Mouse (Mus musculus) heart, adult 11 months (tissue): ENCODE measurements at regions not wholly inside any gene's neighbourhood (a gene's known extent, or its start where the extent isn't known, plus 50 kb on each side); places are given as distances from the start of the nearest gene placed in this dataset.
A peak's percentile ranks its signal among the peaks of the same experiment; 100 is the strongest.

ENCODE experiments used
- DNase-seq: peaks from one replicate; pipeline ENCODE4 v3.0.0; 2022

DNA sequence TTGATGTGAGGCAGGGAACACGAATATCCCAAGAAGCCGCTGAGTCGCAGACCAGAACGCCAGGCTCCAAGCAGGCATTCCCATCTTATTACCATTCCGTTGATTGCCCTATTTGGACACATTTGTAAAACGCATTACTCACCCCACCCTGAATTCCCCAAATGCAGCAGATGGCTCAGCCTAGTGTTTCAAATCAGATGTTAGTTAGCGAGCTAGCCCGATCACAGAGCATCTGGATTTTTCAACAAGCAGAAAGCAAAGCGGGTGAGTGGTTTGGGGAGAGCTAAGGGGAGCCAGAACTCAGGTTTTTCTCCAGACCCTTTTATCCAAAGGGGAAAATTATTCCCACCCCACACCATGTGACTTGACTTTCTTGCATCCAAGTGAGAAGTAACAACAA lies 273.2 kb downstream of the Rwdd3 start:
- peak; percentile 40 for DNase-seq

DNA sequence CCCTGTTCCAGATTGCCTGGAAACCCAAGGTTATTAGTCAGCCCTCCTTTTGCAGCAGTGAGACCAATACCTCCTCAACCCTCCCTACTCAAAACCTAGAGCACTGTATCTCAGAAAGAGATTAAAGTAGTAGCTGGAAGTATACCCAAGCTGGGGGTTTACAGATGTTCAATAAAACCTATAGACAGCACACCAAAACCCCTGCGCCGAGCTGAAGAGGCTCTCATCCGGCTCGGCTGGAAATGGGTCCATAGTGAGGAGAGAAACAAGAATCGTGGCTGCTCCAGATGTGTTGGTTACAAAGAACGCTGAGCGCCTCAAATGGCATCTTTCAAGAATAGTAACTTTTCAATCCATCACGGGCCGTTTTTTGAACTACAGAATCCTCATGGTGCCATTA lies 273.7 kb downstream of the Rwdd3 start:
- DNase-seq = peak; percentile 66

DNA sequence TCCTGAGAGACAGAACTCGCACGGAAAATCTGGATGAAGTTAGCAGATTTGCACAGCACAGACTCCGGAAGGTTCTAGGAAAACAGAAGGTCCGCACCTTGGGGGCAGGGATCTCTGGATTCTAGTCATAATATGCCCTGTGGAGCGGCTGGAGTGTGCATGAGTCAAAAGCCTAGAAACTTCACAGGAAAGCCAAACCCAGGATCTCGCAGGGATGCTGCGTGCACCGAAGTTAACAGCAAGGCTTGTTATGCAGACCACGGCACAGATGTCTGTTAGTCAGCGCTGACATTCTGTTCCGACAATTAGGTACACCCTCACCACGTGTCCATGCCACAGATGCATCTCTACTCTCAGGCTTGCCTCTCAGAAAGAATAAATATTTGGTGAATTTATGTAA lies 274.3 kb downstream of the Rwdd3 start:
- DNase-seq = peak; percentile 14

DNA sequence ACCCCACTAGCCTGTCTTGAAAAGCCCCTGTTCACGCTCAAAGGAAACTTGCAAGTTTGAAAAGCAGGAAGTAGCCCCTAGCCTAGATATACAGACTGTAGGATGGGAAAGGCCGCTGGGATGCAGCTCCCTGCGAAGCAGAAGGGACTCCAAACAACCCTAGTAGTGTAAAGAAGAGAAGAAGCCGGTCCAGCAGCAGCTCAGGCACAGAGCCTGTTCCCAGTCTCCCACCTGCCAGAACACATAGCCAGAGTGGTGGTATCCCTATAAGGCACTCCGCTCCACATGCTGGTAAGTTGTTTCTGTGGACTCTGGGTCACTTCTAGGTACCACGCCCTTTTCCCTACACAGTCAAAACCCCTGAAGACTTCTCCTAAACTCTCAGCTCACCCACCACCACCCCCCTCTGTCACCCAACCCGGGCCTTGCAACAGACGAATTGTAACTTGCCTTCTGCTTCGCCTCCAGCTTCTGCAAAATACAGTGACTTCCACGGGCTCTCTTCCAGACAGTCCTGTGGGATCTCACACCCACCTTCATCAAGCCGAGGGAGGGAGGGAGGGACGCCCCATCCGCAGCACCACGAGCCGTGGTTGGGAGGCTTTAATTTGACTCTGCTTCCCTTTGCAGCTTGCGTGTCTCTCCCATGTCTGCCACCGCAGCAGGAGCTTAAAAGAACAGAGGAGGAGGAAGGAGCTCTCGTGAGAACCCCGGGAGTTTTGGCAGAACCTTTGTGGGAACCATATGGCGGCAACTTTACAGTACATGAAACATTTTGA lies 285.2 kb downstream of the Rwdd3 start:
- DNase-seq = peak; percentile 85

DNA sequence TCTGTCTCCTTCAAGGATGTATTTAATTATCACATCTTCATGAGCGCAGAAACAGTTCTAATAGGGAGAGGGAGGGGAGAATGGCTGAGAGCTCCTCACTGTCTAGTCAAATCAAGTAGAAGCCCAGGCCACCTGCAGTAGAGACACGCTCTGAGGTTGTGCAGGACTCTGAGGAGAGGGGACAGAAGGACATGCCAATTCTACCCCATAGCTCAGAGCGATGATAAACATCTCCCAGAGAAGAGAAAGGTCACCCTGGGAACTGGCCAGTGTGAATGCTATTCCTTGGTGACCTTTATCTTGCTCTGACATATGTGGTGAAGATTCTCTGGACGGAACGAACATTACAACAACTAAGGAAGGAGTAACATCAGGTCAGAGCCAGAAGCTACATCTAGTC lies 286.1 kb downstream of the Rwdd3 start:
- DNase-seq = peak; percentile 64

DNA sequence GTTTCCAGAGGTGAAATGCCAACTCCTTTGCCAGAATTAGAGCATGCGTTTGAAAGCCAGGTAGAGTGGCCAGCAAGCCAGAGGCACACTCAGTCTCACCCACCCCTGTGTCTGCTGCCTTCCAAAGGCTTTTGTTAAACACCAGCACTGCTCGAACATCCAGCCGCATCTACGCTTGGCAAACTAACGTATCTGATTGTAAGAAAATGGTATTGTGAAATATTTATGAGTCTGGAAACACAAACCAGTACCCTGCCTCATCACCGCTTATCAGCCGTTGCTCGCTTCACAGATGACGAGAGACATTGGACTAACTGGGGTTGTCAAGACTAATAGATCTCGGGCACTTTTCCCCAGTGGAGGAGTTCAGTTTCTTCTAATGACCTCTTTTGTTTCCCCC lies 287.3 kb downstream of the Rwdd3 start:
- peak; percentile 64 for DNase-seq

DNA sequence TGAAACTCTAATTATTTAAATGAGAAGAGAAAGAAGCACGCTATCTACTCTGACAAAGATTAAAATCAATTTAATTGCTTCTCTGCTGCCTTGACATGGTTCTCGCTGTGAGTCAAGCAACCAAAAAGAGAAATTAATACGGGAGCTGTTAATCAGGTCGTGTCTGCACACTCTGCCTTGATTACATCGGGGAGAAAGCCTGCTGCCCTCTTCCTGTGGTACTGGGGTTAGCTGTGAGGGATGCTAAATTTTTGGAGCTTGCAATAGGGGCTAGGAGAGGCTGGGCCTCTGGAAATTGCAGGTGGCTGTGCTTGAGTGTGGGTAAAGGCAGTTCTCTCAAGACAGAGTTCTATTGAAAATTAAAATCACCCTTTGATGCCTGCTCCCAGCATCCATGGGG lies 287.8 kb downstream of the Rwdd3 start:
- DNase-seq = peak; percentile 44

DNA sequence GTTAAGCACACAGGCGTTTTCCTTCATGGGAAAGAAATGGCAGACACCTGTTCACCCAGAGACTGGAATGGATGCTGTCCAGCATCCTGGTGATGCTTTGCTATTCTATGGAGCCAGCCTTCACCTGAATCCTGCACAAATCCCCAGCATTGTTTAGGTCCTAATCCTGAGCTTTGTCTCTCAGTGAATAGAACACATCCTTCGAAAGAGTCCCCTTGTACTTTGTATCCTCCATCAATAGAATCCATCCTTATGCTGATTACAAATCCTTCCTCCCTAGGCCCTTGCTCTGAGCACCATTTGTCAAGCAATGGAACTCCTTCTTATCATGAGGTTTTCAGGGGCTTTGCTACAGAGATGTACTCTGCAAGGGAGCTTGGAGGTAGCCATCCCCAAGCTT lies 292.1 kb downstream of the Rwdd3 start:
- DNase-seq = peak; percentile 40

DNA sequence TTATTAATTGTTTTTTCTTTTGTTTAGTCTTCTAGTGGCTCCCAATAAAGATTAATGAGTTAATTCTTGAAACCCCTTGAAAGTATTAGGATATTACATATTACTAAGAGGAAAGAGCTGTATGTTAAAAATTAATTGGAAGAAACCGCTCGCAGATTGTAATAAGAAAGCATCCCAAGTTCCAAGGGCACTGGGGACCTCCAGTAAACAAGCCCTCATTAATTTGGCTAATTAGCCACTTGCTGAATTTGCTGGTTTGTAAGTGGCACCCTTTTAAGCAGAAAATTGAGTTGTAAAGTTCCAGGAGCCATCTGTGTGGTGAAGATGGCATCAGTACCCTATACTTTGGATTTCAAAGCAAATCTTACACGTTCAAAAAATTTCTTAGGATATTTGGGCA lies 295.8 kb downstream of the Rwdd3 start:
- peak; percentile 12 for DNase-seq

DNA sequence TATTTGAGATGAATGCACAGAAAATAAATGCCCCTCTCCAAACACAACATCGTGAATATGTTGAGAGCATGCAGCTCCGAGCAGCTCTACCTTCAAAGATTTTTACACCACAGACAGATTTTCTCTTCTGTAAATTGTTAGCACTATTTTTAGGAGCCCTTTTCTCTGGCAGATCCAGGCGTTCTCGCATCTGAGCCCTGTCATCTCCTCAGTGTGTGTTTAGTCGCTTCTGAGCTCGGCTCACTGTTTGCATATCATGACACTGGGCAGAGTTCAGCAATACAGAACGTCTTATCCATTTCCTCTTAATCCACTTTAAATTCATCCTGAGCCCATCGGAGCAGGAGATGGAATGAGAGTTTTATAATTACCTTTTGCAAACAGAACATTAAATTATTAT lies 306.5 kb downstream of the Rwdd3 start:
- DNase-seq = peak; percentile 64

DNA sequence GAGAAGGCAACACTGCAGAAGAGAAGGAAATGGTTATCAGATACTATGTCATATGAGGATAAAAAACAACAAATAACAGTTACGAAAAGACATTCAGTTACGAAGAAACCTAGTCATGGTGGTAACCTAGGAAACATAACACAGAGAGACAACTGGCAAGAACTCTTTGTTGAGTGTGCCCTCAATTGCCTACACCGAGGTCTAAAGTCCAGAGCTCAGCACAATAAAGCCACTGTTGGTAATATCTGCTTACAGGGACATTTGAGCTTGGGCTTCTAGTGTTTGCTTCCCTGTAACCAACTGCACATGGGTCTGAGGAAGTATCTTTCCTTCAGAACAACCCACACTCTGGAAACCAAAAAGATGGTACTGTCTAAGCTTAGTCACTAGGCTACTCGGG lies 309.9 kb downstream of the Rwdd3 start:
- no peak for DNase-seq

DNA sequence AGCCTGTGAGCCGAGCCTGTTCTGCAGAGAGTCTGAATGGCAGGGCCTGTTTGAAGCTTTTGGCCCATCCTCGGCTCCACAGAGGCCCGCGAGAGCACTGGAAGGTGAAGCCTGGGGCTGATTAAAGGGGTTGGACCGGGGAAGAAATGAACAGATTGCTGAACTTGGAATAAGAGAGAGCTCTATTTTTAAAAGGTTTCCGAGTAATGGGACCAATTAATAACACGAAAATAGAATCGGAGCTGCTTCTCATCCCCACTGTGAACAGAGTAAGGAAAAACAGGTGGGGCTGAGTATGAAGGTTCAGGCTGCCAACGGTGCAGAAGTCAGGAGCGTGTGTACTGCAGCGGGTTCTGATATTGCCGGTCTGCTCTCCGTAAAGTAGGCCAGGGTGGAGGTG lies 313.2 kb downstream of the Rwdd3 start:
- no peak for DNase-seq

DNA sequence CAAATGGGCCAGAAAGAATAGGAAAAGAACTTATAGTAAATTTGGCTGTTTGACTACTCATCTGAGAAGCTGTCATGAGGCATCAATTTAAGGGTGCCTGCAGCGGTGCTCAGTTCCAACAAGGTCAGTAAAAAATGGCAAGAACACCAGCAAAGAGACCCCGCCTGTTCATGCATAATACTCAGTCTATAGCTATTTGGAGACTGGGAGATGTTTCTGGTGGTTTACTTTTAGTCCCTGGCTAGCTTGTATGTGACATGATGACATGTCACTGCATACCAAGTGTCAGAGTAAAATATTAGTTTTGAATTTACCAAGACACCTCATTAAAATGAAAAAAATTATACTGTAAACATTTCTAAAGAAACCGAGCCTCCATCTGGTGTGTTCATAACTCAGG lies 317.2 kb downstream of the Rwdd3 start:
- DNase-seq = peak; percentile 44

DNA sequence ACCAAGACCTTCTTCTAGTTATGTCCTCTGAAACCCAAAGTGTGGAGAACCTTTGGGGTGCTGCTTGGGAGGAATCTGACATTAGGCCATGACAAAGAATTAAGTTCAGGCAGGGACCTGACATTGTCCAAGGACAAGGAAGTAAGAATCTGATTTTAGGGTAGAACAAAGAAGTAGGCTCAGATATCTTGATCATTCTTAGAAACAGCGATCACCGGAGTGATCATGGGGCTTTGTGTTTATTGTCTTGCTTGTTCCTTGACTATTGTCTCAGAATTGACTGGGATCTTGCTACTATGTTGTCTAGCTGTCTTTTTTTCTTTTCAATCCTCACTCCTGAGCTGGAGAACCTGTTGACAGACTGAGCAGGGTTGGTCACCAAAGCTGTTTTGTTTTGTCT lies 327.9 kb downstream of the Rwdd3 start:
- DNase-seq = no peak

DNA sequence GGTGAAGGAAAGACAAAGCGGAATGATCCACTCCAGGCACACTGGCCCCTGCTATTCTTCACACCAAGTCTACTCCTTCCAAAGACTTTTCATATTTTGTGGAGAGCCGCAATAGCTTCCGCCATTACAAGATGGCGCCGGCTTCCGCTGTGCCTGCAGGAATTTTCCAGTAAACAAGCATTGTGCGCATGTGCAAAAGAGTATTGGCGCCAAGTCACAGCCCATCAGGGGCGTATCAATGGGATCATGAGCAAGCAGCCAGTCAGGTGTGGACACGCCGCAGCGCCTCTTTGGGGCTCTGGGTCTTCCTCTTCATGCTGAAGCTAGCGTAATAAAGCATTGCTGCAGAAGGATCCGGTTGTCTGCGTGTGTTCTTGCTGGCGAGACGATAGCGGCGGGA lies 348.0 kb downstream of the Rwdd3 start:
- no peak for DNase-seq

DNA sequence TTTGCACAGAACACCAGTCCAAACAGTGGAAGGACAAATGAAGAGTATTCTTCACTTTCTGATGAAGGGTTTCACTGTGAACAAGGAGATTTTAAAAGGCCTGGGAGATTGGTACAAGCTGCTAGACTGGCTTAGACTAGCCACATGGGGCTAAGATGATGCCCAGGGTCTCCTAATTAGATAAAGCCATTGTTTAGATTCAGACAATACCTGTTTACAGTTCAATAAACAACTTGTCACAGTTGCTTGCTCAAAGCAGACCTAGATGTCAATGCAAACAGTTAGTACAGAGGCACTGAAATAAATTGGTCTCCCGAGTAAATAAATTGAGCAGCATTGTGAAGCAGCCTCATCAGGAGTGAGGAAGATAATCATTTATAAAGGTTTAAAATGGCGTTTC lies 359.6 kb downstream of the Rwdd3 start:
- DNase-seq = no peak

DNA sequence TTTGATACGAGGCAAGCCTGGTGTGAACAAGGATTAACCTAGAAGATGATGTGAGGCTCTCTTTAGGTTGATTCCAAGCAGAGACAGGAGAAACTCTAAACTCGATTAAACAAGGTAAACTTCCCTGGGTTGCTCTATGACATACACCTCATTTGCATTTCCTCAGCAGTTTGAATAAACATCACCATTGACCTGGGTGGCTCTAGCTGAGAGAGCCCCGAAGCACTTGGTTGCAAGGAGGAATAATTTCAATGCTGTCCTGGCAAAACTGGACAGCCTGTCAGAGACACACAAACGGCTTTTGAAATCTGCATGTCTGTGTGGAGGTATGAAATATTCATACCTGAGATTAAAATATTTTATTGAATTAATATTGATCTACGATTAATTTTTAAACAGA lies 361.0 kb downstream of the Rwdd3 start:
- DNase-seq = no peak

DNA sequence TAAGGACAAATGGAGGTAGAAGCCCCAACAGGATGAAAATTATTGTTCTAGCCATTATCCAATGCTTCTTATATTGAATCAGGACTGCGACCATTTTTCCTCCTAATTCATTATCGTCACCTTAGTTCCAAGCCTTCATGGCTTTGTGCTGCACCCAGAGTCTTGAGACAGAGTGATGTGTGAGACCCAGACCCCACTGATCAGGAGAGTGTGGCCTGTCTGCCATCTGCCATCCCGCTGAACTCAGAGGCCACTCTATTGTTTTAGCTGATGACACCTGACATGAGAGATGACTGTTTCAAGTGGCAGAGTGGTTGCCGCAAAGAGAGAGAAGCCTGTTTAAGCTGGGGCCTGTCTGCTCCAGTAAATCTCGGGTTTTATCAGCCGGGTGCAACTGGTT lies 361.4 kb downstream of the Rwdd3 start:
- no peak for DNase-seq

DNA sequence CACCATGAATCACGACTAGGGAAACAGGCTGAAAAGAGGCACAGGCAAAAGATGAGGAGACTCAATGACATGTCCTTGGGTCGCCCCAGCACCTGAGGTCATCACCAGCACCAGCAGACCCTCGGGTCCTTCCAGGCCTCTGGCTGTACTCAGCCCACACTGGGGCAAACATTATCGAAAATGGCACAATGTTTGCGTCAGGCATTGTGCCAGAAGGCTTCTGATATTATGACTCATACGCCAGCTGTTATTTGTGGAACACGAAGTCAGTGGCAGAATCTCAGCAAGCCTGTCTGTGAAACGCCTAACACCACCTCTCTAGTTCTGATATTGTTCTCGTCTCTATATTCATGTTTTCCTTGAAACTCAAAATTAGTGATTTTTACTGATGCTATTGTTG lies 384.8 kb downstream of the Rwdd3 start:
- DNase-seq = peak; percentile 92

DNA sequence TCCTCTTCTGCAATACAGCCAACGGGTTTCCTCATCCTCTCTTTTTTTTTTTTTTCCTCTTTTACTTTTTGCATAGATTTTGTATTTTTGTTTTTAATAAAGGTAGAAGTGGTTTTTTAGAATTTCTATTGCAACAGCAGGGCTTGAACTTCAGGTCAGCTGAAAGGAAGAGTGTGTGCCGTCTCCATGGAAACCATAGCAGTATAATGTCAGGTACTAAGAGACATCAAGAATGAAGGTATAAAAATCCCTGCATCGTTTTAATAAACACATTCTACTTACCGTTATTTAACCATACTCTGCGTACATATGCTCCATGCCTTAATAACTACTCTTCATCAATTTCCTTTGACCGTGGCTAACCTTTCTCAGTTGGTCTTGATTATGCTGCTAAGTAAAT lies 390.0 kb downstream of the Rwdd3 start:
- no peak for DNase-seq

DNA sequence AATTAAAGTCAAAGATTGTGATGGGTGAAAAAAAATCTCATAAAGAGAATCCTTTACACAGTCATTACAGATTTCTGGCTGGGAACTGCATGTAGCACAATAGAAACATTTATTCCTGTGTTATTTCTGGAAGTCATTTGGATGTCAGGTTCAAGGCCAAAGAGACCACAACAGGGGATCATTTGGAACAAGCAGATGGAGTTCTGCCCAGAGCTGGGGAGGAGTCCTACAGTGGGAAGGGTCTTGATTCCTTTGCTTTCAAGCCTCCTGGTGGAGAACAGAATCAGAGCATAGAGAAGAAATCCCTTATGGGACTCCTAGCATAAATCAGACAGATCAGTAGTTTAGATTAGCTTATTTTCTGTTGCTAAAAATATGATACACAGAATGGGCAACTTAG lies 392.4 kb downstream of the Rwdd3 start:
- no peak for DNase-seq

DNA sequence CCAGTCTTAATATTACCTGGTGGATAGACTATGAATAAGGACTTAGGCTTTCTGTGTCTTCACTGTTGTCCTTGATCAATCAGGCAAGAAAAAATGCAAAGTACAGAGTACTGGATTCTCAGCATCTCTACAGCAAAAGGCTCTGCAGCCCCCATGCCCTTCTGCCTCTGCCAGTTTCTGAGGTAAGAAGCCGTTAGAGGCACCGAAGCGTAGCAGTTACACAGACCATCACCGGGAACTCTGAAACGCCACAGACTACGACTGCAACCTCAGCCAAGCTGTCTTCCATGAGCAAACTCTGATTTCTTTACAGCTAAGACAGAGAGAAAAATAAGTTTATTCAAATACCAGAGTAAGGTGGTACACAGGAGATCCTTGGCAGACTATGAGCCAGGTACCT lies 396.5 kb downstream of the Rwdd3 start:
- no peak for DNase-seq

DNA sequence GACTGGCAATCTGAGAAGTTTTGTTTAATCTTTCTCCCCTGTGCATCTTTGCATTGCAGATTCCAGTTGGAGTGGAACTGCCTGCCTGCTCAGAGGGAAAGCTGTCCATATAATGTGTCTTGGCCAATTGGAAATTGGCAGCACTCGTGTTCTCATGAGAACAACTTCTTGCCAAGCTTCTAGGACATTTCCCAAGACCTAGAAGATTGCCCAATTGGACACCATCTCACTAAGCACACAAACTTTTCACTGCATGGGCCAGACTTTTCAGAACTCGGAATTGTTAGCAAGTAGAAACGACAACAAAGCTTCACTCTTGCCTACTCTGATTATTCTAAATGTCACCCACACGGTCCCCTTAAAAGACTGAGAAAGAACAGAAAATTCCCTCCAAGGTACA lies 409.8 kb downstream of the Rwdd3 start:
- DNase-seq = peak; percentile 89

DNA sequence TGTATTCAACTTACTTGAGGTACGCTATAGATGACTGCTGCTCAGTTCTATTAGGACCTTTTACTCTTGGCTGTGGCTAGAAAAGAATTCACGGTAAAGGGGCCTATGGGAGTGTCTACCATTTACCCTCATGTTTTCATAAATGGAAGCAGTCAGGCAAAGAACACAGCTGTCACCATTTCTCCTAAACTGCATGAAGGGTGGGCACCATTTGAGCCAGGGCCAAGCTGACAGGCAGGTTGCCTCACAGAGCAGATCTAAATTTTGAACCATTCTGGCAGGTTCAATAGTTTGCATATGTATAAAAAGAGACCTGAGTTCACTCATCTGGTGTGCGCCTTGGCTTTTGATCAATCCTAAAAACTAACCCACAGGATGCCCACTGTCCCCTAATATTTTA lies 410.3 kb downstream of the Rwdd3 start:
- DNase-seq = no peak

DNA sequence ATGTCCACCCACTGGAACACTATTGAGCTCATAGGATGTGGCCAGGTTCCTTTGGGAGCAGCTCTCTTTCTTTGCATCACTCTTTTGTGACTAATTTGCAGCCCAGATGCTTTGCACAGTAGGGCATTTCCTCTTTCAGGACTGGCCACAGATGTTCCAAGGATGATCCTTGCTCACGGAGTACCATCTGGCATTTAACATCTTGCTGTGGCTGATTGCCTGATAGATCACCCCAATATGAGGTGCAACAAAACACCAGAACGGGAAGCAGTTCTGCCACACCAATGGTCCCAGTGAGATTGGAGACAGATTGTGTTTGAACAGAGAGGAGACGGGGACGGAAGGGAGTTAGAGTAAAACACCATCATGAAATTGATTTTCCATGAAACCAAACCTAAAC lies 423.0 kb downstream of the Rwdd3 start:
- DNase-seq = no peak

DNA sequence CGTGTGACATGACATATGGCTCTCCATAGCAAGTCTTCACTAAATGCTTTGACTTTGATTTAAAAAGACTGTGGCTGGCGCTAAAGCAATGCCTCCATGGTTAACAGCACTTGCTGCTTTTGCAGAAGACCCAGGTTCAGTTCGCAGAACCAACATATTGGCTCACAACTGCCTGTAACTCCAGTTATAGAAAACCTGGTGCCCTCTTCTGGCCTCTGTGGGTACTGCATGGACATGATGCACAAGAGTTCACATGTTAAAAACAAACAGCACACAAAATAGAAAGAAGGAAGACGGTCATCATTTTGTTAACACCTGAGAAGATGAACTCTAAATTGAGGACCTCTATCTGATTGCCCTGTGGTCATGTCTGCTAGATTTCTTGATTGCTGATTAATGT lies 423.8 kb downstream of the Rwdd3 start:
- no peak for DNase-seq
